Mouse (Mus musculus) gastrocnemius, postnatal 10 days (tissue): ENCODE data around the gene Lsm14b. TPM values are rescaled to one million over a fixed set of nuclear protein-coding genes. Genes with fewer than 3 reads are reported as not detected.
A peak's percentile ranks its signal among the peaks of the same experiment; 100 is the strongest.

Source experiments
- DNase-seq: peaks from one replicate; pipeline ENCODE4 v3.0.0; 2021; ENCODE audit warnings: mixed read lengths
- long read RNA-seq, 2 experiments: library from polyadenylated mRNA; stranded (forward); transcript quantifications; one replicate each; pipeline ENCODE4 v2.0.0; 2021
- total RNA-seq, 2 experiments: library from RNA; stranded (reverse); gene quantifications; 2 replicates each; pipeline ENCODE4 v1.2.3; 2021

The Lsm14b gene
- total RNA-seq = 10 to 100 TPM; 44.1 to 46.2 TPM
- long read RNA-seq, experiment 1 = 0 reads
- long read RNA-seq, experiment 2, partial matches to known transcripts = 0 of 3 reads
- long read RNA-seq, experiment 2, other reads (novel, unspliced or antisense) = 3 of 3 reads

DNA sequence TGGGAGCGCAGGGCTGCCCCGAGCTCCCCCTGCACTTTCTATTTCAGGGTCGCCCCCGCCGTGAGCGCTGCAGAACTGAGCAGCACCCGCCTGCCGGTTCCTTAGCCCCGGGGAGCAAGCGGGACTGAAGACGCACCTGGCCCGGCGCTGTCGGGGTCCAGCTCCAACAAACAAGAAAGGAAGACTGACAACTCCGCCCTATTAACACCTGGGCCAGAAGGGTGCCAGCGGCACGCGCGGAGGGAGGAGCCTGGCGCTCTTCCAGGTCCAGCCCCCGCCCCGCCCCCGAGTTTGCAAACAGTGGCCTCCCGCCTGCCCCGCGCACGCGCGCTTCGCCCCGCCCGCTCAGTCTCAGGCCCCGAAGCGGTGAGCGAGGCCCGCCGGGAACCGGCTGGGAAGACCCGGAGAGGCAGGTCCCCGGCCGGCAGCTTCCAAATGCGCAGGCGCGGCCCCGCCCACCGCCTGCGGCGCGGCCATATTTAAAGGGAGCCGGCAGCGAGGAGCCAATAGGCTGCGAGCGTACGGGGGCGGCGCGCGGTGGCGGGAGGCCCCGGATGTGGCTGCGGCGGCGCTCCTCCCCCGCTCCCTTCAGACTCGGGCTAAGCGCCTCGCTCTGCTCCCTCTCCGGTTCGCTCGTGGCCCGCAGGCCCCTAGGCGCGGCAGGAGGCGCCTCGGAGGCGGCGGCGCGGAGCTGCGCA lies at the start of gene Lsm14b:
Lsm14b (plus strand) TSS at position 587 of the 698 bp plus-strand sequence.
- DNase-seq = peak; percentile 98

DNA sequence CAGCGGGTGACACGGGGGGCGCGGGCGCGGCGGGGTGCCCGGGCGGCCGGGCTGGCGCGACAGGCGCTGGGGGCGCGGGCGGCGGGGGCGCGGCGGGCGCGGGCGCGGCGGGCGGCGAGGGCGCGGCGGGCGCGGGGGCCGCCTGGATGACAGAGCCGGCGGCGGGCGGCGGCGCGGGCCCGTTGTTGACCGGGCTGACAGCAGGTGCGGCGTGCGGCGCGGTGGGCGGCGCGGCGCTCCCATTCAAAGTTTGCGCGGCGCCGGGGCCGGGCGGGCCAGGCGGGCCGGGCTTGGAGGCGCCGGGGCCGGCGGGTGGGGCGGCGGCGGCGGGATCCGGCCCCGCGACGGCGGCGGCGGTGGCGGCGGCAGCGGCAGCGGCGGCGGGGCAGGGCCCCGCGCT lies 48.9 kb upstream of the Lsm14b start:
- DNase-seq = peak; percentile 46

DNA sequence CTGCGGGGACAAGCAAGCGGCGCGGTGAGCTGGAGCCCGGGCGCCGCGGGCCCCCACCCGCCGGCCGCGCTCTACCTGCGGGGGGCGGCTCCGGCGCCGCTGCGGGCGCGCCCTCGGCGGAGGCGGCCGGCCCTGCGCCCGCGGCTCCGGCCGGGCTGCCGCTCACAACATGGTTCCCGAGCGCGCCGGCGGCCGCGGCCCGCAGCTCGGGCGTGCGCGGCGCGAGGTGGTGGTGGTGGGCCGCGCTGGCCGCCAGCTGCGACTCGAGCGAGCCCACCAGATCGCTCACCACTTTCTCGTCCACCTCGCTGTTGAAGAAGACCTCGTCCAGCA lies 48.5 kb upstream of the Lsm14b start:
- no peak for DNase-seq

DNA sequence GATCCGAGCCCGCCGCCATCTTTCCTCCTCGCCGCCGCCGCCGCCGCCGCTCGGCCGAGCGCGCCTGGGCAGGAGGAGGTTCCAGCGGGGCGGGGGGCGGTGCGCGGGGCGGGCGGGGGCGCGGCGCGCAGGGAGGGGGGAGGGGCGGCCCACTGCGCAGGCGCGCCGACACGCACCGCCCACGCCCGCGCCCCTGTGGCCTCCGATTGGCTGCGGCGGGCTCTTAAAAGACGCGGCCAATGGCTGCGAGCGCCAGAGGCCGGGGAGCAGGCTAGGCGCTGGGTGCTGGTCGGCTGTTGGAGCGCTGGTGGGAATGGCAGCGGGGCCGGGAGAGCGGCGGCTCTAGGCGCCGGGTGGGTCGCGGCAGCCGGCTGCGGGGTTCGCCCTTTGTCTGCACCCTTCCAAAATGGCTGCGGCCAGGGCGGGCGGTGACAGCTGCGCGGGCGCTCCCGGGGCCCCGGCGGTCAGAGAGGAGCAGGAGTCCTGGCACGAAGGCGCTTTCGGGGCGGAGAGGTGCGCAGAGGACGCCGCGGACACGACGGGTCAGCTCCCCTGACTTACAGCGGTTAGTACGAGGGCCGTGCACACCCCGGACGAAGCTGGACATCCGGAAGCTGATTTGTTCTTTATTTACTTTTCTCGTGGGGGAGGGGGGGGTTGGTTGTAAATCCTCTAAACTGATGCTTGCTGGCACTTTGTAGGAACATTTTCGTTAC lies 48.0 kb upstream of the Lsm14b start, which contains the start of gene Taf4:
Taf4 (minus strand) TSS at position 19 of the 716 bp plus-strand sequence.
- peak; percentile 91 for DNase-seq

- DNase-seq = no peak
Observed at GRCm38 (mm10) chr2:179977344-179978025, 47.3 kb upstream of the Lsm14b start.

GRCm38 (mm10) chr2:179978250-179978649 lies 46.5 kb upstream of the Lsm14b start:
- no peak for DNase-seq

GRCm38 (mm10) chr2:179979836-179980235 lies 45.0 kb upstream of the Lsm14b start:
- DNase-seq = no peak

GRCm38 (mm10) chr2:179980616-179981015 lies 44.2 kb upstream of the Lsm14b start:
- no peak for DNase-seq

DNA sequence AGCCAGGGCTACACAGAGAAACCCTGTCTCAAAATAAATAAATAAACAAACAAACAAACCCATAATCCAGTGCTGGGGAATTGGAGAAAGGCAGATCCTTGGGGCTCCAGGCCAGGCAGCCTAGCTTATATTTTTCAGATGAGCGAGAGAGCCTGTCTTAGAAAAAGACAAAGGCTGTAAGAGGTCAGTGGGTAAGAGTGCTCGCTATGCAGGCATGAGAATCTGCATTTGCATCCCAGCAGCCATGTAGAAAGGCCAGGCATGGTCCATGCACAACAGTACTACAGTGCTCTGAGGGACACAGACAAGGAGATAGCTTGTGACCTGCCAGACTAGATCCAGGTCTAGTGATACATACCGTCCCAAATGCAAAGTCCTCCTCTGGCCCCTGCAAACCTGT lies 42.1 kb upstream of the Lsm14b start:
- no peak for DNase-seq

DNA sequence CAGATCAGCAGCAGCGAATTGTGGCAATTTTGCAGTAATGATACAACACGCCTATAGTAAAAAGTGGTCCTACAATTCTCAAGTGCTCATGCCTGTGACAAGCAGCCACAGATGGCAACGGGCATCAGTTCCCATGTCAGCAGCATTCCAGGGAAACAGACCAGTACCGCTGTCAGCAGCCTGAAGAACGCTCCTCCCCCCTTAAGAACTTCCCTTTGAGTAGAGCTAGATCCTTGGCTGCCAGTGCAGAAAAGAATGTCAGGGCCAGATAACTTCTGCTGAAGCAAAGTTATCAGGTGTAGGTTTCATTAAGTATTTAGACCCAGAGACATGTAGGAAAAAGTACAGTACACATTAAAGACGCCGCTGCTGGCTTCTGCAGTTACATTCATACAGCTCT lies 40.0 kb upstream of the Lsm14b start:
- no peak for DNase-seq

GRCm38 (mm10) chr2:179985695-179986094 lies 39.1 kb upstream of the Lsm14b start:
- no peak for DNase-seq

DNA sequence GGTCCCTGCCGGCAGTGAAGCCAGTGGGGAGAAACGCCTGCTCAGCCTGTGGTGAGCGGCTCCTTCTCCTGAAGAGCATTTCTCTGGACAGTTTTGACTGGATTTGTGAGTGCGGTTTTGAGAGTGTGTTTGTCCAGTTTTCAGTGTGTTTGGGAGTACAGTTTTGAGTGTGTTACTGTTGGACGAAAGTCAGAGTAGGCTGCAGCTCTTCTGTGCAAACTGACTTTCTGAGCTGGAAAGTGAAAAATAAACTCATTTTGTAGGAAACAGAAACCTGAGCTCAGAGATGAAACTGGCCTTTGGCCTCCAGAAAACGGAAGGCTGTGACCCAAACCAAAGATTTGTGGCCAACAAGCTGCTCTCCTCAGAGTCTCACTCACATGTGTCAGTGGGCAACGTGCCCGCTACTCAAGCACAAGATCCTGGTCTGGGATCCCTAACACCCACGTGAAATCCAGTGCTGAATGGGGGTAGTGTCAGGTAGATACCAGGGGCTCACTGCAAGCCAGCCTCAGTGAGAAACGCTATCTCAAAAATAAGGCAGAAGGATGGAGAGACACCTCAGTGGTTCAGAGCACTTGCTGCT lies 38.3 kb upstream of the Lsm14b start:
- no peak for DNase-seq

- DNase-seq = no peak
Observed at GRCm38 (mm10) chr2:179989098-179989497, 35.7 kb upstream of the Lsm14b start.

DNA sequence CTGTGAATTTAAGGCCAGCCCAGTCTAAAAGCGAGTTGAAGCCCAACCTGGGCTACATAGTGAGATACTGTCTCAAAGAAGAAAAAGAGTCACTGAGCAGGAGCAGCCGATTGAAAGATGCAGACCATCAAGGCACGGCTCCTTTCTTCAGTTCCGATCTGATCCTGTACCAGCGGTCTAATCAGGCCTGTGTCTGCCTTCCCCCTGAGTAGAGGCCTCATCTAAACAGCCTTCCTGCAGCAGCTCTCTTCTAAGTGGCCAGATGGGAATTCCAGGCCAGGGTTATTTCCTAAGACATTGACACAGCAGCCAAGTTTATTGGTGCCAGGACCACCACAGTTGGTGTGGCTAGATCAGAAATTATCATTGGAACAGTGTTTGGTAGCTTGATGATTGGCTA lies 31.7 kb upstream of the Lsm14b start:
- DNase-seq = no peak

DNA sequence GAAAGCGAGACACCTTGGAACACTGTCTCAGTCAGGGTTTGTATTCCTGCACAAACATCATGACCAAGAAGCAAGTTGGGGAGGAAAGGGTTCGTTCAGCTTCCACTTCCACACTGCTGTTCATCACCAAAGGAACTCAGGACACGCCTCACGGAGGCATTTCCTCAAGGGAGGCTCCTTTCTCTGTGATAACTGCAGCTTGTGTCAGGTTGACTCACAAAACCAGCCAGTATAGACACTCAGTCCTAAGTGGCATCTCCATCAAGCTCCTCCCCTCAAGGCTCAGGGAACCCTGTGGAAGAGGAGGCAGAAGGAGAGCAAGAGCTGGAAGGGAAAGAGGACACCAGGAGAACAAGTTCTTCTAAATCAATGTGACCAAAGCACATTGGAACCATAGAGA lies 26.4 kb upstream of the Lsm14b start:
- DNase-seq = no peak

DNA sequence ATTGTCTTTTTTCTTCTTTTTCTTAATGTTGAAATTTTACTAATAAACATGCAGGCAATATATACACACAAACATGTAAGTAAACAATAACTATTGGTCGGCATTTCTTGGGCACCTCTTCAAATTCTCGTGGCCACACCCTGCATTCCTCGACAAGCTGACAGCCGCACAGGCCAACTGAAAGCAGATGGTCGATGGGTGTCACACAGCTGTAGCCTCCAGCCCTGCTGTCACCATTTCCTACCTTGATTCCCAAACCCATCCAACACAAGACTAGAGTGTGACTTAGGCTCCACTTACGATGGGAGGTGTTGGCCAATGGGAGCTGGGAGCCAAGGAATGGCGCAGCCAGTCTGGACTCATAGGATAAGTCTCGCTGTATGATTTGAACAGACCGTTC lies 23.2 kb upstream of the Lsm14b start:
- DNase-seq = no peak

- no peak for DNase-seq
Observed at GRCm38 (mm10) chr2:180005656-180006351, 19.0 kb upstream of the Lsm14b start.

- no peak for DNase-seq
Observed at GRCm38 (mm10) chr2:180006352-180007017, 18.3 kb upstream of the Lsm14b start.

DNA sequence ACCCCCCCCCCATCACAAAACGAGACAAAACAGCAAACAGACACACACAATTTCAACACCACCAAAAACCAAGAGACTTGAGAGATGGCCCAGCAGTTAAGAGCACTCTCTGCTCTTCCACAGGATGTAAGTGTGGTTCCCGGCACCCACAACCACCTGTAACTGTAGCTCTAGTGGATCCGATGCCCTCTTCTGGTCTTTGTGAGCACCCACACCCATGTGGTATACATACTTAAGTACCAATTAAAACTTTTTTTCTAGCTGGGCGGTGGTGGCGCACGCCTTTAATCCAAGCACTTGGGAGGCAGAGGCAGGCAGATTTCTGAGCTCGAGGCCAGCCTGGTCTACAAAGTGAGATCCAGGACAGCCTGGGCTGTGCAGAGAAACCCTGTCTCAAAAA lies 14.1 kb upstream of the Lsm14b start:
- no peak for DNase-seq

DNA sequence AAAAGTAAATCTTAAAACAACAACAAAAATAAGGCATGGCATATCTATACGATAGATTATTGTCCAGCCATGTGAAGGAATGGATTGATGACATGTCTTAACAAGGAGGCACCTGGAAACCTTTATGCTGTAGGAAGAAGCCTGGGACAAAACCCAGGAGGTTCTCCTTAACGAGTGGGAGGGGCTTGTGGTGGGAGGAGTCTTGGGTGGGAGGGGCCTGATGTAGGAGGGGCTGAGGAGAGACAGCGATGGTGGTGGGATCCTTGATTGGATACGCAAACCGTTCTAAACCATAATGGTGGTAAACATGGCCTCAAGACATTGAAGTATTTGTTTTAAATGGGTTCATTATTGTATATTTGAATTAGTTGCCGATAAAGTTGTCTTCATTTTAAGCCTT lies 13.4 kb upstream of the Lsm14b start:
- no peak for DNase-seq

- no peak for DNase-seq
Observed at GRCm38 (mm10) chr2:180013686-180014085, 11.1 kb upstream of the Lsm14b start.

GRCm38 (mm10) chr2:180017632-180018031 lies 7.2 kb upstream of the Lsm14b start:
- DNase-seq = no peak
